Mouse (Mus musculus) mature B cell (primary cell): ENCODE measurements around the gene Dnajc15.
"Not testable (repeated sequence)": the region's sequence is repeated elsewhere in the genome, so short reads cannot be mapped to it uniquely, and the experiment has no call there.

Experiments
- in situ Hi-C: fragments of 300-500 bp; cut with MboI; formaldehyde crosslinking; loops from 2 replicates; pipeline ENCODE4 v1.14.3; 2019

Dnajc15 gene

DNA sequence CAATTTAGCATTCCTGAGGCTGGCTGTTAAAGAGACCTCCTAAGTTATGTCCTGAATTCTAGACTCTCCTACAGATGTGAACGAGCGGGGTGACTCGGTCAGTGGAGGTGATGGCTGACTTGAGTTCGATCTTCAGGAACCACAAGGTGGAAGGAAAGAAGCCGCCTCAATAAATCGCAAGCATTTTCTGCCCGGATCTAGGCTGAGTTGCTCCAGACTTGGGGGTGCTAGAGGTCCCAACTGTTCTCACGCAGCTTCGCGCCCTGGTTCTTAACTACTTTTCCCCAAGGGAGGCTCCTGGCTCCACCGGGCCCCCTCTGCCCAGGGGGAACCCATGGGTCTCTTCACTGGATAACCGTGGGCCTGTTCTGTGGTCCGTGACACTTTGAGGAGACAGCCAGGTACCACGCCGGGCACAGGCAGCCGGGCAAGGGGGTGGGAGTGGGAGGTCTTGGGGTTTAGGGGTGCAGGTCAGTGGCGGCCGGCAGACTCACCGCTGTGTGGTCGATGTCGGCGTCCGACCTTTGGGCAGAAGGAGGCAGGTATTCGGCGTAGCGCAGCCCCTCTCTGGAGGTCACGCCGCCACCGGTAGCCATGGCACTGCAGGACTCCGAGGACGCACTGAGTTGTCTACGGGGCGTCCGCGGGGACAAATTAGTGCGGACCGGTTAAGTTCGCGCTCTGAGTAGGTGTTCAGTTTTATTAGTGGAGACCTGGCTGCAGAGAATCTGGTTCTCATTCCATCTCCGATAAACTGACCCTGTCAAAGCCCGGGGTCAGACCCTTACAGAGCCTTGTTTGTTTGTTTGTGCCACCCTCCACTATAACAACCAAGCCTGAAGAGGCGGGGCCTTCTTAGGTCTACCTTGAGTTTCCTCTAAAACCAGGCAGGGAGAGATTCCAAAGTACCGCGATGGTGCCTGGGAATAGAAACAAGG is at the start of gene Dnajc15:
Gene Dnajc15, minus strand, starts transcription at position 822 of the 938 bp plus-strand sequence.
- in situ Hi-C loops: no loop called here

DNA sequence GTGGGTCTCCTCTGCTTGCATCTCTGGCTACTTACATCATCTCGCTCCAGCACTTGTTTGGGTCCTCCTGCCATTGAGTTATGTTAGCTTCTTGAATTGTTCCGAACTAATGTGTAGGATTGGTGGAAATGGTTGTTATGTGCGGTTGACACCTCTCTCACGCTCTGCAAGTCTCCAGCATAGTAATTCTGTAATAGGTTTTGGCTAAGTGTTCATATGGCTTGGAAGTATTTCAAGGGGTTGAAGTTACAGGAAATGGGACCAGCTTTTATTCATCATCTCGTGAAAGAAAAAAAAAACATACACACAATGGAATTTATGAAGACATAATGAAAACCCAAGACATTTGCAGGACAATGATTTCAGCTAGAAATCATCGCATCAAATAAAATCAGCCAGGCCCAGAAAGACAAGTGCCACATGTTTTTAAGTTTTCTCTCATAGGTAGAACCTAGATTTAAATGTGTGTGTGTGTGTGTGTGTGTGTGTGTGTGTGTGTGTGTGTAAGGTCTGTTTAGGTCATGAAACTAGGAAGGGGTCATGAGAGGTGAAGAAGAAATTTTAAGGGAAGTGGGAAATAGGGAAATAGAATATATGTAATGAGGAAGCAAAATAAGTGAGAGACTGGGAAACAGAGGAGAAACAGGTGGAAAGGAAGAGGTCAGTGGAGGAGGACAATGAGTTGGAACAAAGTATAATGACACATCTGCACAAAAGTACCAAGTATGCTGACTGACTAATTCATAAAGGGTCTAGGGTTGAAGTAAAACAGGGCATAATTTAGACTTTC is 48.3 kb upstream of the Dnajc15 start:
- in situ Hi-C loops: no loop called here

DNA sequence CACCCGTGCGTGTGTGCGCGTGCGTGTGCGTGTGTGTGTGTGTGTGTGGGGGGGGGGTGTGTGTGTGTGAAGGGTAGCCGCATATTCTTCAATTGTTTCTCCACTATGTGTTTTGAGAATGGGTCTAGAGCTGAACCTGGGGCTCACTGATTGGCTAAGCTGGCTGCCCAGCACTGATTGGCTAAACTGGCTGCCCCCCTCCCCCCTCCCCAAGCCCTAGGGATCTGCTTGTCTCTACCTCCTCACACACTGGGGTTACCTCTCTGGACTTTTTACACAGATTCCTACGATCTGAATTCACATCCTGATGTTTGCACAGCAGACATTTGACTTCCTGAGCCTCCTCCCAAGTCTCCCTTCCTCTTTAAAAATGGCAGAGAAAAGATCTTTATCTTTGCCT is 46.7 kb upstream of the Dnajc15 start:
- in situ Hi-C loops: no loop called here

DNA sequence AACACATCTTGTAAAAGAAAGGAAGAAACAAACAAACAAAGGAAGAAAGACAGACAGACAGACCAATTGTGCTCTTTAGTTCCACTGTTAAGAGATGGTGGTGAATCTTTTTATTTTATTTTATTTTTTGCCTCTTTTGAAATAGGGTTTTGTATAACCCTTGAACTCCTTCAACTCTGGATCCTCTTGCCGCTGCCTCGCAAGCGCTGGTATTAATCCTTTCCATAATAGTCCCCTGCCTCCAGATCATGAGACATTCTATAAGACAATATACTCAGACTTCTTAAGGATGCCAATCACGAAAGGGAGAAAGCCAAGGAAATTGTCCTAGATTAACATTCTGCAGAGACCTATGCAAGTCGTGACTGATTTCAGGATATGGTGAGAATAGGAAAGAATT is 40.9 kb upstream of the Dnajc15 start:
- in situ Hi-C loops: no loop called here

DNA sequence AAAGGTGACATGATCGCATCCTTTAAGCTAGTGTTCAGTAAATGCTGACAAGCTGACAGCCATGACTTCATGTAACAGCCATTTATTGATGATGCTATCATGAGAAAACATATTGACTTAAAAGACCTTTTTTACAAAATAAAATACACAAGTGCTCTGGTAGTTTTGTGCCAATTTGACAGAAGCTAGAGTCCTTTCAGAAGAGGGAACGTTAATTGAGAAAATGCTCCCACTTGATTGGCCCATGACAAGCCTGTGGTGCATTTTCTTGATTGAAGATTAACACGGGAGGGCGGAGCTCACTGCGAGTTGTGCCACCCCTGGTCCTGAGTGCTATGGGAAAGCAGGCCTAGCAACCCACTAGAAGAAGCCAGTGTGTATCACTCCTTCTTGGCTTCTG is 31.7 kb upstream of the Dnajc15 start:
- in situ Hi-C loops: no loop called here

DNA sequence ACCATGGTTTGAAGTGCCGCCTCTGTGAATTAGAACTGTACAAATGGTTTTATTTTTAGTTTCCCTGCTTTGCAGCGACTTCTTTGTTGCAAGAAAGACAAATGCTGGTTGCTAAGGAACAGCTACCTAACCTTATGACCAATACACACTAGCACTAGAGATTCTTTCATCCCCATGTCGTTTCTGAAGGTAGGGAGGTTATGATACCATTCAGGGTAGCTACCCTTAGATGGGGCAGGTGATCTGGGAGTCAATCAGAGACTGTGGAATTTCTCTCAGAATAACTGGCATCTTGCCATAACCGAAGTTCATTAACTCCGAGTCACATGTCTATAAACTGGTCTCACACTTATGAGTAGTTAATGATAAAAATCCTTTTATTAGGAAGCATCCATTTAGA is 30.5 kb upstream of the Dnajc15 start:
- in situ Hi-C loops: no loop called here

DNA sequence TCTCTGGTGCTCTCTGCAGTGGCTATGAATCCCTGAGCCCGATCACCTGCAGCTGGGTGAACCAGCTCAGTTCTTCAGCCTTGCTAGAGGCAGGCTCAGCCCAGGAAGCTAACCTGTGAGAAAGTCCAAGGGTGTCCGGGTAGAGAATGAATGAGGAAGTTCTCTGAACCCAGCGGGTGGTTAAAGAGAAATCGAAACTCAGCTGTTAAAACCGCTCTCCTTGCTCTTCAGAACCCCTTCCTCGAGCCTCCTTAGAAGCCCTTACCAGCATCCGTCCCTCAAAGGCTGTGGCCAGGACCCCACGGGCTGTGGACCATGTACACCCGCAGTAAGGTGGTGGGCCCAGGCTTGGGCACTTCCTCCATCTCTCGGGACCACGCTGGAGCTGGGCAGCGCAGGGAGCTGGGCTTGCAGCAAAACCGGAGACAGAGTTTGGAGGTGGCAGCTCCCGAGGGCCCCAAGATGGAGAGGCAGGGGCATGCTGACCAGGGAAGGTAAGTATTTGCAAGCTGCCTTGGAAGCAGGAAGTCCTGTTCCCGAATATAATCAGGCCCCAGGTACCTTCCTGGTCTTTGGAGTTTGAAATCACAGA is 29.3 kb upstream of the Dnajc15 start, which contains the start of gene Epsti1:
Gene Epsti1, plus strand, starts transcription at position 69 of the 592 bp plus-strand sequence.
- in situ Hi-C loops: no loop called here

DNA sequence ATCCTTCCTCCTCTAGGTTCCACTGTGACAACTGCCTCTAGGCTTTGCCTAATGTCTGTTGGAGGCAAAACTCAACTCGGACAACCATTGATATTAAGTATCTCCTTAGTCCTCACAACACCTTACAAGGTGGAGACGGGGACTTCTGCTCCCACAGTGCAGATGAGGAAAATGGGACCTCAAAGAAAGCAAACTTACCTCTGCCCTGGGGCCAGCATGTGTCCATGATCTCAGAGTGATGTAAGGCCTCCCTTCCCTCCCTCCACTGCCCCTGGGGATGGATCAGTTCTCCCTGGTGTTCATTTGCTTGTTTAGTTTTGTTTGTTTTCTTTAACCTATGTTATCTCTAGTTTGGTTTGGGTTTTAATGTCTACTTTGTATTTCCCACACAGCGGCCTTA is 27.6 kb upstream of the Dnajc15 start:
- in situ Hi-C loops: no loop called here

DNA sequence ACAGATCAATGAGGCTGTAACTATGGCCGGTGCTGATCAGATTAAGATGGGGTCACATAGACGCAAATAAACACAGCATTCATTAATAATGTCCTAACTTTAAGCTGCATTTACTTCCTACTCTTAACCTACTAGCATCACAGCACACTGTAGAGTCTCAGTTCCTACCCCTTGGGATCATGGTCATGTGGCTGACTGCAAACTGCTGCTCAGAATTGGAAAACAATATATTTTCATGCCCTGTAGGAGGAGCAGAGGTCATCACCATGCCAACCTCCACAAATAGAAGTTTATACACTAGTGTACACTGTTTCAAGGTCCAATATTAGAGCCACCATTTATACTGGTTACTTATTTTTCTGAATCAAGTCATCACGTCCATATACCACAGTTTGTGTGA is 21.0 kb upstream of the Dnajc15 start:
- in situ Hi-C loops: no loop called here

DNA sequence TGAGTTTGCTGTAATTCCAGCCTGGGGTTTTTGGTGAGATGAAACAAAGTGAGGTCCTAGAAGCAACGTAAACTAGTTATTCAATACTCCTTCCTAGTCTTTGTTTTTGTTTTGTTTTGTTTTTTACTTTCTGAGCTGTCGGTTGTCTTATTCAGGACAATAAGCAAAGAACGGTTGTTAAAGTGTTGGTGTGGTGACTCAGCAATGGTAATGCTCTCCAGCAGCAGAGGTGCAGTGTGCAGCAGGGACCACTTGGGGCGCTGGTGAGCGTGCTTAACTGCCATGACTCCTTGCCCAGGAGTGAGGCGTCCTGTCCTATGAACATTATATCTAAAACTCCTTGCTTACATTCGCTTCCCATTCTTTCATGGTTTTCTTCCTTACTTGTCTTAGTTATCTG is 15.0 kb upstream of the Dnajc15 start:
- in situ Hi-C loops: no loop called here

DNA sequence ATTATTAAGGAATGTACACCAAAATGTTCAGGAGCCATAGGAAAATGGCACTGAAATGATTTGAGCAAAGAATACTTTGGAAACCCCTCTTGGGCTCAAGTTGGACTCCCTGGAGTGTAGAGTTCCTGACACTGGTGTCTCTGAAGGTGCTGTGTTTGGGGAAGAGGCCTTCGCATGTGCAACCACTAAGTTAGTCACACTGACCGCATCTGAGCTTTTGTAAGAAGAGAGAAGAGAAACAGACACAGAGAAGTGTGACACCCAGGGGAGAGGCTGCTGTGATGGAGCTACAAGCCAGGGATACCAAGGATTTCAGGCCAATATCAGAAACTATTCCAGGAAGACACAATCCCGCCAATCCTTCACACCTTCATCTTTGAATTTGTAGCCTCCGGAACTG is 12.0 kb upstream of the Dnajc15 start:
- in situ Hi-C loops: no loop called here

DNA sequence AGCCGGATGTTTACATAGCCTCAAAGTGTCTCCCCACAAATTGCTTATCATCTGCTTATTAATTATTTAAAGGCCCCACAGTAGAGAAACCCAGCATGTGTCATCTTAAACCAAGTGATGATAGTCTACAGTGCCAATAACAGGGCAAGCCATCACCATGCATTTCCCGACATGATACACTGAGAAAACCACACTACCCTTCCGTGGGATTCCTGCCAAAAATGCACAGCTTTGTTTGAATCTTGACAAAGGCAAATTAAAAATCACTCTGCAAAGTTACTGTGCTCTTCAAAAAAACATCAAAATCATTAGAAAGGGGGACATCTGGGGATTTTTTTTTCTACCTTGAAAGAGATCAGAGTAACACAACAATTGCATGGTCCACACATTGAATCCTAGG is 11.5 kb upstream of the Dnajc15 start:
- in situ Hi-C loops: no loop called here

DNA sequence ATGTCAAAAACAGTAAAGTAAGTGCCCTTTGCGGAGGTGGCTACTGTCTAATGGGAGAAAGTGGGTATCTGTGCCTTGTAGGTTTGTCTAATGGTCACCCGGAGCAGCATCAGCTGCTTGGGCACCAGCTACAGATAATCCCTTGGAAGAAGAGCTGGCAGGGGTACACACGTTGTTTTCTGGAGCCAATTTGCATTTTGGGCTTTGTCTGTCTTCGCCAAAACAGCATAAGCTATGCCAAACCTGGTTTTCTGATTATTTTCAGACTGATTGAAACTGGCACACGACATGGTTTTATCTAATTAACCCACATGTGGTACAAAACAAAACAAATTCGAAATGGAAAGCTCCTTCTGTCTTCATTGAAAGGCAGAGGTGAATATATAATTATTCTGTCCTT is 7.7 kb upstream of the Dnajc15 start:
- in situ Hi-C loops: no loop called here

DNA sequence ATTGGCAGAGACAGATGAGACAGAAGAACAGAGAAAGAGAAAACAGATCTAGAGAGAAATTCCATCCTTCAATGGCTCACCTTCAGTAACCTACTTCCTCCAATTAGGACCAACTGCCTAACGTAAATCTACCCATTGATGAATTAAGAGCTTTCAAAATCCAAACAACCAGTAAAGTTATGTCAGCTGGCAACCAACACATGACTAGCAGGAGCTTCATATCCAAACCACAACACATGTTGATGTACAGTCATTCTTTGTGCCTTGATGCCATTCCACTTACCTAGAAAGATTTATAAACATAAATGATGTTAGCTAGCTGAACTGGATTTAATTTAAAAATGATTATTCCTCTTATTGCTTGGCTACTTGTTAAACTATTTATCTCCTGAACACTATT is 7.1 kb upstream of the Dnajc15 start:
- in situ Hi-C loops: no loop called here

DNA sequence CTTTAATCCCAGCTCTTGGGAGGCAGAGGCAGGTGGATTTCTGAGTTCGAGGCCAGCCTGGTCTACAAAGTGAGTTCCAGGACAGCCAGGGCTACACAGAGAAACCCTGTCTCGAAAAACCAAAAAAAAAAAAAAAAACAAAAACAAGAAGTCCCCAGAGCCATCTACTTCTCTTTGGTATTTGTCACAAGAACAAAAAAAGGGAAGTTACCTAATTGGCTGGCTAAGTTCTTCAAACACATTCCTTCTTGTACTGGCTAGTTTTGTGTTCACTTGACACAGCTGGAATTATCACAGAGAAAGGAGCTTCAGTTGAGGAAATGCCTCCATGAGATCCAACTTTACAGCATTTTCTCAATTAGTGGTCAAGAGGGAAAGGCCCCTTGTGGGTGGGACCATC is 3.0 kb upstream of the Dnajc15 start:
- in situ Hi-C loops: not testable (repeated sequence)

DNA sequence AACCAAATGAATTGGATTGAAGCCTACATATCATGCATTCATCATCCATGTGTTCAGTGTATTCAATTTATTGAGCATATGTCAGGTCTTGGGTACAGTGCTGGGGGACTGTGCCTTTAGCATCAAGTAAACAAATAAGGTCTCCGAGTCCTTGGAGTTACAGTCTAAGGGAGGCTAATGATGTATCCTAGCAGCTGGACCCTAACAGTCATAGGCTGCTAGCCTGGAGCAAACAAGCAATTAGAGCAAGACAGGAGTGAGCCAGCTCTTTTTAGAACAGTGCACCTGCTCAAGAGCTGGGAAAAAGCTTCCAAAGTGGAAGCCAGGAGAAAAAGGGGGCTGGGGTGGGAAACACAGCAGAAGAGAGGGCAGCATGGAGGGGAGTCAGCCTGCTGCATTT is 1.3 kb upstream of the Dnajc15 start:
- in situ Hi-C loops: no loop called here

DNA sequence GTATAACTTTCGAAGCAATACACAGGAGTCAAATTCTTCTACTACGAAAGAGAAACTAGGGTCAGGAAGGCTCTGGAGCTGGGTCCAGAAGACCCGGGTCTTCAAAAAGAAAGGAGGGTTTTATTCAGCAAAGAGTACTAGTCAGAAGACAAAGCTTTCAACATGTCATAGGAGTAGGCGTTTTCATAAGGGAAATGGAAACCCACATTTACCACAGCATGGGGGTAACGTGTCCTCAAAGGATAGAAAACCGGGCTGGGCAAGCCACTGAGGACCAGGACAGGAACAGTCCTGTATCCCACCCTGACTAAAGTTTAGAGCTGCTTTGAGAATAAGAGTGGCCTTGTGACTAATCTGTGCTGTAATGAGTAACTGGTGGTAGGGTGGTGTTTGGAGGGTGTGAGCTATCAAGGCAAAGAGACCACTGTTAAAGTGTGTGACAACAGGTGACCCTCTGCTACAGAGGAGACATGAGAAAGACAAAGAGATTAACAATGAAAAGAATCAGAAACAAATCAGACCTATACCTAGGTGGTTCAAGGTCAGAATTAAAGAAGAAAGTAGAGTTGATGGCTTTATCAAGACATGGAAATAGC is 3.4 kb downstream of the Dnajc15 start:
- in situ Hi-C loops: no loop called here

DNA sequence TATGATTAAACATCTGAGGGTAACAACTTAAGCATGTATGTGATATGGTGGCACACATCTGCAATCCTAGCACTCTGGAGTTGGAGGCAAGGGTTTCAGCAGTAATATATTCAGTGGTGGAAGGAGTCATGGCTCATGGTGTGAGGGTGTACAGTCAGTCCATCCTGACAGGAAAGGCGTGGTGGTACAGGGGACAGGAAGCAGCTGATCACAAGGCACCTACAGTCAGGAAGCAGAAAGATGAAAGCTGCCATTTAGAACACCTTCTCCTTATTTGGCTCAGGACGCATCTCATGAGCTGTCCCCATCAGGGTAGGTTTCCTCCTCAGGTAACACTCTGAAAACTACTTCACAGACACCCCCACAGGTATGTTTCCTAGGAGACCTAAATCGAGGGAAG is 4.0 kb downstream of the Dnajc15 start:
- in situ Hi-C loops: no loop called here

DNA sequence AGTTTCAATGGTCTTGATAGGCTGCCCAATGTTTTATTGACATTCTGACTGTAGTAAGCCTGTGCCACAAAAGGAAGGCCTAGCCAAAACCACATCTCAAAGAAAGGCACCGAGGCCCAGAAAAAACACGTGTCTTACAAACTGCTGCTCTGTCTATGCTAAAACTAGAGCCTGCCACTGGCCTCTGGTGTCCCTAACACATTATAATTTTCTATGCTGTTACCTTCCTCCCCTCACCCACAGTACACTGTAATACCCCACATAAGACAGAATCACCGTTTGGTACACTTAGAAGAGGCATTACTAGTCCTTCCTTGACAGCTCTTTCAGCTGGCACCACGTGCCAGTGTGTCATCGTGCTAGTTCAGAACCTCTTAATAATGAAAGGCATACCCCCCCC is 7.3 kb downstream of the Dnajc15 start:
- in situ Hi-C loops: no loop called here

DNA sequence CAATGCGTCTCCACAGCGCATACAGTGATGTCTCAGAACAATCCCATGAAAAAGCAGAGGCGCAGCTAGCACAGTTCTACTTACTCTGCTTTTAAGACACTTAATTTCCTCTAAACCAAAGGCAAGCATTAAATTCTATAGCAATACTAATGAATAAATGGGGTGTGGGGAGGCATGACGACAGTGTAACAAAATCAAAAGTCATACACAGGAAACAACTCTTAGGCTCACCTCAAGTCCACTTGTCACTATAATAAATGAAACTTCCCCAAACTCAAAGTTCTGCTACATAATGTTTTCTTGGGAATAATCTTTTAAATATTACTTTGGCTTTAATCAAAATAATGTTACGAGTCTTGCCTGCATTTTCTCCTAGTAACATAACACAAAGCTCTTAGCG is 10.4 kb downstream of the Dnajc15 start:
- in situ Hi-C loops: no loop called here

DNA sequence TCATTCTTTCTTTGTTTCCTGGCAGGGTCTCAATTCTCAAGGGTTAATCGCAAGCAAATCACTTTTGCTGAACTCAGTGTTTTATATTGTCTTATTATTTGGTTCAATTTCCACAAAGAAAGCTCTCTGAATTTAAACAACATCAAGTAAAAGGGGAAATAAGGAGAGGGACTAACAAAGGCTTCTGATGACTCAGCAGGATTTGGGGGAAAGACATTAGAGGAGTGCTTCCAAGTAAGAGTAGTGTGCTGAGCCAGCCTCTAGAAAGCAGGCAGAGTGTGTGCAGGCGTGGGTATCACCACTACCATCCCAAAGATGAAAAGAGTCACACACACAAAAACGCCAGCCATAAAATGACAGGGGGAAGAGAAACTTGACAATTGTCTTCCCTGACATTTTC is 10.9 kb downstream of the Dnajc15 start:
- in situ Hi-C loops: no loop called here

DNA sequence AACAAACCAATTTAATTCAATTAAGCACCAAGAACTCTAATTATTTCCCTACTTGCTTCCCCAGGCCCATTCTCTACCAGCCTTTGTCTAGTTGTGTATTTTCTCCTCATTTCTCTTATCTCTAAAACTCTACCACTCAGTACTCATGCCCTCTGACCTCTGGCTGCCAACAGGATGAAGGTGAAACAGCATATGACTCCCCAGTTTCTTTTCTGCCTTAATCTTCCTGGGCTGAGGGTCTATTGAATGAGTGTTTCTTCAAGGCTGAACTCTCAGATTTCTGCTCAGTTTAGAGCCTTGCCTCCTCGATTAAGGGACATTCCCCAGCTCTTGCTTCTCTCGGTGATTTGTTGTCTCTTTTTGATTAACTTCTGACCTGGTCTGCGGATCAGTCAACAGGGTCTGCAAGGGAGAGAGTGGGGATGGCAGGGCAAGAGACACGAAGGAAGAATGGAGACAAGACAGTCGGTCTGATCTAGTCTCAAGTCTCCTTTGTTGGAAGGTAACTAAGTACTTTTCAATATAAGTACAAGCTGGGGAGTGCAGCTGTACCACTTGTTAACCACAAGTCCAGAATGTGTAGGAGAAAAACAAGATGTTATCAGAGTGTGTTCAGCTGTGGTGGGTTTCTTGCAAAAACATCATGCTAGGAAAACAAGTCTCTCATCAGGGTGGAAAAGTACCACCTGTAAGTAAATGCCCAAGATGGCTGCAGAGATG is 13.9 kb downstream of the Dnajc15 start:
- in situ Hi-C loops: no loop called here
